Mouse (Mus musculus): ENCODE measurements around the gene Olfr620. TPM values are rescaled to one million over a fixed set of nuclear protein-coding genes. Genes with fewer than 3 reads are reported as not detected.

Olfr620 gene
- not detected in 2 replicates for polyA plus RNA-seq (2012; rRNA removed)

DNA sequence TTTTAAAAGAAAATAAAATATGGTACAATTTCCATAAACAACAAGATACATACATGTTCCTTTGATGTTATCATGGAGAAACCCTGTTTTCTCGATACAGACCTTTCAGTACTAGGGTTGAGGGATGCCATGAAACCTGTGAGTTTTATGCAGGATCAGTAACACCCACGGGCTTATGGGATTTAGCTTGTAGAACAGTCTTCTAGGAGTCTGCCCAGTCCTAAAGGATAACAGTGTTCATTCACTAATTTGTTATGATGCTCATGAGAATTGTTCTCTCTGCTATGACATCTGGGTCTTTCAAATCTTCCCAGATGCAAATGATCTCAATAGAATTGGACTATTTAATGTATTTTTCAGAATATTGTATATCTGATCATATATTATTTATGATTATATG lies at the start of gene Olfr620:
Olfr620 (minus strand) TSS at position 101 of the 400 bp plus-strand sequence.

DNA sequence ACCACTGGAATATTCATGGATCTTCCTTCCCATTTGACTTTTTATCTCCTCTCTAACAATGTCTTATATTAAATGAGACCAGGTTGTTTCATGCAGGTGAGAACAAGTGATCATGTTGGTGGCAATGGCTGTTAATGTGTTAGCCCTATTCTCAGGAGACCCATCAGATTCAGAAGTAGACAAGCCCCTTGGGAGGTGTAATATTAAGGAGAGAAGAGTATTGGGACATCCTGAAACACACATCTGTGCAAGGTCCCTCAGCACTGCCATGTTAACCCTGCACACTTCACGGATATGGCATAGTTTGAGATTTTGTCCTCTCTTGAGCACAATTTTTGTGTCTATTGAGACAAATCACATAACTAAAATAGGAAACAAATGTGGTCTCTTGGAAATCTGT lies 30.3 kb upstream of the Olfr620 start, which contains the start of gene Olfr622:
Olfr622 (minus strand) TSS at position 101 of the 400 bp plus-strand sequence.

DNA sequence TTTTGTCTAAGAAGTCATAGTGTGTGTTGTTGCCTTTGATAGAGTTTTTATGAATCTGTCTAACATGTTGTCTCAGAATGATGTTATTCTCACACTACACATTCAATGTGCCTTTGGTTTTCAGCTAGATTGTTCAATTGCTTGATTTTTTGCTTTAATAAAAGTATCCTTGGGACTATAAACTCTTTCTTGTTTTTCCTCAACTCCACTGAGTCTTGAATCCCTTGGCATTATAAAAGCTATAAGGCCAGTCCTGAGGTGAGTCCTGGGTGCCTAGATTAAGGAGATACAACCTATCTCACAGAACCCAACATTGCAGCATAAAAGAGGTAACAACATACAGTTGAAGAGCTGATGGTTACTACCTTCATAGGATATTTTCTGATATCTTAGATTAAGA lies 12.1 kb downstream of the Olfr620 start, which contains the start of gene Olfr619:
Olfr619 (plus strand) TSS at position 301 of the 400 bp plus-strand sequence.

DNA sequence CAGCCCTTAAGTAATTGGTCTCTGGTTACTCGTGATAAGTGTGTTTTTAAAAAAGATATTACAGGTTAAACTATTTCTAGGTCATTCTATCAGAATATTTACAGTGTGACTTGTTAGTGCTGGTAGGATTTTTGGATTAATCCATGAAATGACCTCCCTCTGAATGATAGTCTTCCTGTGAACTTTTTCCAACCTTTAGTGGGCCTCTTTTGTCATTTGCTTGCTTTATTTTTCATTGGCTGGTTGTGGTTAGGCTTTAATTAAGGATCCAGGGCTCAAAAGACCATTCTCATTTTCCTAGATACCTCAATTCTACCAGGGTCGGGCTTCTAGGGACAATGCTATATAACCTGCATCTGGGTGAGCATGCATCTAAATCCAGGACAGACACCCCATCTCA lies 22.5 kb downstream of the Olfr620 start, which contains the start of gene Olfr618:
Olfr618 (plus strand) TSS at position 301 of the 400 bp plus-strand sequence.

DNA sequence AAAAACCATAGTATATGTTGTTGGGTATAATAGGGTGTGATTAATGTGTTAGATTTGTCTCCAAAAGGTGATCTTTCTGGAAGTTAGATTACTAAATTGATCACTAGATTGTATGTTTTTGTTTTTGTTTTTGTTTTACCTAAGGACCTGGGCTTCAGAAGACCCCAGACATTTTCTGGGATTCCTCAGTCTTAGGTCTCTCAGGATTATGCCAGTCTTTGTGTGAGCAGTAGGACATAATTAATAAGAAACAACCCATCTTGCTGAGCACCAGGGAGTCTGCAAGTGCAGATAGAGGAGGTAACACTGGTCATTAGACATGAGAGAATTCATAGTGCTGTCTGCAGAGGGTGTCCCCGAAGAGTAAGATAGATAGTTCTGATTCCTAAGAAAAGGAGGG lies 39.6 kb downstream of the Olfr620 start, which contains the start of gene Olfr617:
Olfr617 (plus strand) TSS at position 301 of the 400 bp plus-strand sequence.

DNA sequence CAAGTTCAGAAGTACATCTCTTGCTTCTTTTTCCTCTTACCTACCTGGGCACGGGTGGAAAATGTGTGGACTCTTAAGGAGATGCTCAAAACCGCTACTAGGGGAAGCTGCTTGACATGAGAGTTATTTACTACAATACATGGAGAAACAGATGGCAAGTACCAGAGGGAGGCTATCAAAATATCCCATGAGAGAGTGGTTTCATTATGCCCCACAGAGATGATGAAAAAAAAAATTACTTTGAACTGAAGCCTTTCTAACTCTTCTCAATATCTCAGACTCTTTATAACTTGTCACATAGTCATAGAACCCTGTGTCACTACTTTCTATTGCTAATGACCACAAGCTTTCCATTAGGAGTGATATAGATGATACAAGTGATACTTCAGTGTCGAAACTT lies 43.3 kb downstream of the Olfr620 start, which contains the start of gene Olfr616:
Olfr616 (minus strand) TSS at position 101 of the 400 bp plus-strand sequence.

DNA sequence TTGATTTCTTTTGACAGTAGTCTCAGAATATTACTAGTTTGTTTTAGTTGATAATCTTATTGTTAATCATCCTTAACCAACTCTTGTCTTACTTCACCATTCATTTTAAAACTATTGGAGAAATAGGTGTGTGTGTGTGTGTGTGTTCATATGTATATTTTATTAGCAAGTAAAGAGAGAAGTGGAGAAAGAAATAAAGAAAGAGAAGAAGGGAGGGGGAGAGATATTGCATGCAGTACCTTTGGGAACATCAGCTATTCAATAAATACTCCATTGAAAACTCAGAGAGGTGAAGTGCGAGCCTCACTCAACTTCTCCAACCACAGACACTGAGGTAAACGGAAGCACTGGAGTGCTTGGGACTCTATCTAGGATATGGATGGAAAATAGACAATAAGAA lies 56.6 kb downstream of the Olfr620 start, which contains the start of gene Olfr615:
Olfr615 (plus strand) TSS at position 301 of the 400 bp plus-strand sequence.

Other genes starting within 250 kb of the Olfr620 start
- not detected in 2 replicates for gene Olfr601, start 249.9 kb downstream of the Olfr620 start, polyA plus RNA-seq (2012; rRNA removed)
- gene Olfr603, start 226.4 kb downstream of the Olfr620 start, polyA plus RNA-seq (2012; rRNA removed): not detected in 2 replicates
- not detected in 2 replicates for gene Usp17lc, start 197.5 kb downstream of the Olfr620 start, polyA plus RNA-seq (2012; rRNA removed)
- gene Olfr605, start 167.1 kb downstream of the Olfr620 start, polyA plus RNA-seq (2012; rRNA removed): not detected in 2 replicates
- not detected in 2 replicates for gene Olfr606, start 163.5 kb downstream of the Olfr620 start, polyA plus RNA-seq (2012; rRNA removed)
- gene Olfr607, start 148.4 kb downstream of the Olfr620 start, polyA plus RNA-seq (2012; rRNA removed): not detected in 2 replicates
- not detected in 2 replicates for gene Olfr608, start 142.7 kb downstream of the Olfr620 start, polyA plus RNA-seq (2012; rRNA removed)
- gene Olfr609, start 114.5 kb downstream of the Olfr620 start, polyA plus RNA-seq (2012; rRNA removed): not detected in 2 replicates
- not detected in 2 replicates for gene Olfr610, start 100.4 kb downstream of the Olfr620 start, polyA plus RNA-seq (2012; rRNA removed)
- gene Olfr611, start 91.7 kb downstream of the Olfr620 start, polyA plus RNA-seq (2012; rRNA removed): not detected in 2 replicates
- gene Olfr612, start 69.8 kb downstream of the Olfr620 start, polyA plus RNA-seq (2012; rRNA removed): not detected in 2 replicates
- not detected in 2 replicates for gene Olfr613, start 64.5 kb downstream of the Olfr620 start, polyA plus RNA-seq (2012; rRNA removed)
- not detected in 2 replicates for gene Olfr615, start 56.5 kb downstream of the Olfr620 start, polyA plus RNA-seq (2012; rRNA removed)
- not detected in 2 replicates for gene Olfr616, start 43.4 kb downstream of the Olfr620 start, polyA plus RNA-seq (2012; rRNA removed)
- not detected in 2 replicates for gene Olfr617, start 39.5 kb downstream of the Olfr620 start, polyA plus RNA-seq (2012; rRNA removed)
- not detected in 2 replicates for gene Olfr618, start 22.4 kb downstream of the Olfr620 start, polyA plus RNA-seq (2012; rRNA removed)
- not detected in 2 replicates for gene Olfr619, start 12.0 kb downstream of the Olfr620 start, polyA plus RNA-seq (2012; rRNA removed)
- gene Olfr622, start 30.2 kb upstream of the Olfr620 start, polyA plus RNA-seq (2012; rRNA removed): not detected in 2 replicates
- gene Olfr623, start 51.2 kb upstream of the Olfr620 start, polyA plus RNA-seq (2012; rRNA removed): not detected in 2 replicates
- not detected in 2 replicates for gene Olfr624, start 58.7 kb upstream of the Olfr620 start, polyA plus RNA-seq (2012; rRNA removed)
- not detected in 2 replicates for gene Olfr625-ps1, start 70.2 kb upstream of the Olfr620 start, polyA plus RNA-seq (2012; rRNA removed)
- not detected in 2 replicates for gene Olfr243, start 102.1 kb upstream of the Olfr620 start, polyA plus RNA-seq (2012; rRNA removed)
- not detected in 2 replicates for gene Olfr628, start 117.8 kb upstream of the Olfr620 start, polyA plus RNA-seq (2012; rRNA removed)
- gene Olfr629, start 132.4 kb upstream of the Olfr620 start, polyA plus RNA-seq (2012; rRNA removed): not detected in 2 replicates
- not detected in 2 replicates for gene Olfr630, start 144.8 kb upstream of the Olfr620 start, polyA plus RNA-seq (2012; rRNA removed)
- not detected in 2 replicates for gene Olfr69, start 159.1 kb upstream of the Olfr620 start, polyA plus RNA-seq (2012; rRNA removed)
- gene Olfr68, start 167.2 kb upstream of the Olfr620 start, polyA plus RNA-seq (2012; rRNA removed): not detected in 2 replicates
- not detected in 2 replicates for gene Olfr67, start 179.3 kb upstream of the Olfr620 start, polyA plus RNA-seq (2012; rRNA removed)
- 4.5 and 10.0 TPM in 2 replicates for gene Hbb-bt, start 201.5 kb upstream of the Olfr620 start, polyA plus RNA-seq (2012; rRNA removed)
- gene Hbb-bs, start 215.6 kb upstream of the Olfr620 start, polyA plus RNA-seq (2012; rRNA removed): 47.8 and 134 TPM in 2 replicates
- gene Hbb-bh2, start 228.0 kb upstream of the Olfr620 start, polyA plus RNA-seq (2012; rRNA removed): not detected in 2 replicates
- not detected in 2 replicates for gene Hbb-bh1, start 230.6 kb upstream of the Olfr620 start, polyA plus RNA-seq (2012; rRNA removed)
- gene Hbb-y, start 240.7 kb upstream of the Olfr620 start, polyA plus RNA-seq (2012; rRNA removed): not detected in 2 replicates

Measured in stomach, adult 2 months (tissue).